Mouse (Mus musculus) liver (tissue): ENCODE measurements around the gene Aars2.

Experiments
- DNase-seq: peaks from one replicate; pipeline ENCODE4 v3.0.0-alpha.2; 2020; ENCODE audit warnings: mixed read lengths

Aars2 gene

DNA sequence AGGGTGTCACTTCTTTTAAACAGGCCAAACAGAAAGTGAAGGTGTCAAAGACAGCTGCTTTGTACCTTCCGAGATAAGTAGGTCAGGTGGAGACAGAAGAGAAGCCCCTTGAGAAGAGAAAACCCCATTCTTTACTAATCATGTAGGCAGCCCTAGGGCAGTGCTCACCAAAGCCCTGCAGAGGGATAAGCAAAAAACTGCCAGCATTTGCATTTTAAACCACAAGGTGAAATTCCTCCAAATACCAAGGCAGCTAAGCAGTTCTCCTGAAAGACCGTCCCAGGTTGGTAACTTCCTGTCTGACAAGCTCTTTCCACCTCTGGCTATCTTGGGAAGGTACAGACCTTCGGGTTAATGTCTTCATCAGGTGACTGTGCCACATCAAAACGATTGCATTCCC lies 4.3 kb upstream of the Aars2 start:
- no peak for DNase-seq

DNA sequence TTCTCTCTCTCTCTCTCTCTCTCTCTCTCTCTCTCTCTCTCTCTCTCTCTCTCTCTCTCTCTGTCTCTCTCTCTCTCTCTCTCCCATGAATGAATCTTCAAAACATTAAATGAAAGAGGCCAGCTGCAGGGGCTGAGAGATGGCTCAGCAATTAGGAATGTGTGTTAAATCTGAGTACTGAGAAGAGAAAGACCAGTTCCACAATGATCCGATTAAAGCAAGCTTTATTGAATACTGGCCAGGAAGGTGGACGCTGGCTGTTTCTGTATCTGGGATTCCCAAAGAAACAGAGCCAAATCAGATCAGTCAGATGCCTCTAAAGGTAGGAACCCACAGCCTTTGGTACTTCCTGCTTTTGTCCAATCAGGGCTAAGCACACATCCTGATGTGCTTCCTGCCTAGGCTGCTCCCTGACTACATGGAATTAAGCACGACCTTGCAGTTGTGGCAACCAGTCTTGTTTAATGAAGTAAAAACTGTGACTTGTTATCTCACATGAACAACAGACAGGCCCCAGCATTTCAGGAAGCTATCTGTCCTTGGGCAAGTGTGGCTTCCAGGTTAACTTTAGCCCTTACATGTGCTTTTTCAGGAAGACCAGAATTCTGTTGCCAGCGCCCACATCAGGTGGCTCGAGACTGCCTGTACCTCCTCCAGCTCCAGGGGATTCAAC lies 3.2 kb upstream of the Aars2 start:
- DNase-seq, result no peak

DNA sequence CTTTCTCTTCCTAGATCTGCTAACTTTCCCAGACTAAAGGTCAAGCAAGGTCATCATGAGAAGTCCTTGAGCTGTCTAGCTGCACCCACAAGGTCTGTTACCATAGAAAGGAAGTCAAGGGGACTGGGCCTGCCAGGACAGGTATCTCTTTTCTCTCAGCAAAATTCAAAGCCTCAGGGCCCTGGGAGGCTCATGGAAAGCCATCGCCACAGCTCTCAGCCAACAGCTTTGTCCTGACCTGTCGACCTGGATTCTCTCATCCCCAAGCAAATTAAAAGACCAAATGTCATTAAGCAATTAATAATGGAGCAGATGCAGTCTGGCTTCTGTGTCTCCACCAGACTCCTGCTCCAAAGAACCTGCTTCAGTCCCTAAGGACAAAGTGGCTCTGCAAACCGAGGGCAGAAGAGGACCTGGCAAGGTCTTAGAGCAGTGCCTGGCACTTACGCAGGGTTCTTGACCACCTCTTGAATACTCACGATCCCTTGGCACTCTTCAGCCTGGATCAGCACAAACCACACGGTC lies 638 bp upstream of the Aars2 start:
- no peak for DNase-seq

DNA sequence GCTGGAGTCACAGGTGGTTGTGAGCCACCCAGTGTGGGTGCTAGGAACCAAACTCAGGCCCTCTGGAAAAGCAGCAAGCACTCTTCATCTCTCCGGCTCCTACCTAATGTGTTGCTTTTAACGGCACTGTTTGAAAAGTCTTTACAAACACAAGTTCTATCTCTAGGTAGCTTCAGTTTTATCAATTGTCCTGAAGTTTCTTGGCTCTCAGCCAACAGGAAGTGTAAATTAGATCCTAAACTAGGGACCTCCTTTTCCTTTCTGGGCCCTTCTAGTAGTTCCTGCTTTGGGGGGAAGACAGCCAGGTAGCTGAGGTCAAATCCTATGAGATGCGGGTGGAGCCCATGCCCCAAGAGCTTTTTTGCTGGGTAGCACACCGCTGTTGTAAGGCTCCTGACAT lies 4.2 kb downstream of the Aars2 start:
- DNase-seq, result no peak

DNA sequence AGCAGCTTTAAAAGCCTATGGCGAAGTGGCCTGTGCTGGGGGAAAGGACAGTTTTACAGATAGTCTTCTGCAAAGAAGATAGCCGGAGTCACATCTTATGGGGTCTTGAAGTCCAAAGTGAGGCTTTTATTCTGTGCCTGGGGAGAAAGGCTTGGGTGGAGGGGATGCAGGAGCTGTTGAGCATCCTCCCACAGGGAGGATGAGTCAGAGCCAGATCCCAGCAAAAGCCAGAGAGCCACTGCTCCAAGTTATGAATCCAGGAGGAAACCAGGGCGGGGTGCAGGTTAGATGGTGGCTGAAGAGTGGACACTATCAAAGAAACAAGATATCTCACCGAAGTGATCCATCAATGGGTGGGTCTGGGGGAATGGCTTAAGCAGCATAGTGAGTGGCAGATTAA lies 5.1 kb downstream of the Aars2 start:
- no peak for DNase-seq

DNA sequence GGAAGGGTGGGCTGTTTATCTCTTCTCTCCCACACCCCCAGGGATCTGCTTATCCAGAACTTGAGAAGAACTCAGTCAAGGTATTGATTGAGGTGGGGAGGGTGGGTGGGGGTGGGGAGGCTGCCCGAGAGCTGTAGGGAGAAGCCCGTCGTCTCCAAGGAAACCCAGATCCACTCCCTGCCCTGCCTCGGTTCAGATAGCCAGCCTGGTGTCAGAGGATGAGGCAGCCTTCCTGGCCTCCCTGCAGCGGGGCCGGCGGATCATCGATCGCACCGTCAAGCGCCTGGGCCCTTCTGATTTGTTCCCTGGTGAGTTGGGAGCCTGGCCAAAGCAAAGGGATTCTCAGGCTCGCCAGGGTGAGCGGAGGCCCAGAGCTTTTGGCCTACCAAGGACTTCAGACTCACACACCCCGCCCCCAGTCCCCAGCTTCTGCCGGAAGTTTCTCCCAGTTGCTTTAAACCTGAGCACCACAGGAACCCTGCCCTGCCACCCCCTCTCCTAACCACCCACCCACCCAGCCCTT lies 8.6 kb downstream of the Aars2 start:
- peak; percentile 41 for DNase-seq

DNA sequence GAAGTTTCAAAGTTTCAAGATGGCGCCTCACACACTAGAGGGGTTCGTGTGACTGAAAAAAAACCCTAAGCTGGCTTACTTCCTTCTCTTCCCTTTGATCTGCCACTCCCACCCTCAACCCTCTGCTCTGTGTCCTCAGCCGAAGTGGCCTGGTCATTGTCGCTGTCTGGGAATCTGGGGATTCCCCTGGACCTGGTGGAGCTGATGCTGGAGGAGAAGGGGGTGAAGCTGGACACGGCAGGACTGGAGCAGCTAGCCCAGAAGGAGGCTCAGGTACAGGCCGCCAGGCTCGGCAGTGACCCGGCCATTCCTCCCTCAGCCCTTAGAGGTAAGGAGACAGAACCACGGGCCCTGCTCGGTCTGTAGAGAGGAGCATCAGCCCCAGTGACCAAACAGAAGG lies 9.2 kb downstream of the Aars2 start:
- no peak for DNase-seq

DNA sequence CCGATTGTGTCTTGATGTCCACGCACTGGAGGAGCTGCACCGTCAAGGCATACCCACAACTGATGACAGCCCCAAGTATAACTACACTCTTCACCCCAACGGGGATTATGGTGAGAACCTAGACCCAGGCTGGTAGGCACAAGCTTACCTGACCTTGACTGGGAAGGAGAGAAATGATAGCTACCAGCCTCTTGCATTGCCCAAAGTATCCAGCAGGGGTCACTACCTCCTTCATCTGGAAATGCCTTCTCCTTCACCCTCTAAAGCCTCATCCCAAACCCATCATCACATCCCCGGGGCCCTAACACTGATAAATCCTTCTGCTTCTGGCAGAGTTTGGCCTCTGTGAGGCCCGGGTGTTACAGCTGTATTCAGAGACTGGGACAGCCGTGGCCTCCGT lies 9.8 kb downstream of the Aars2 start:
- peak; percentile 70 for DNase-seq

DNA sequence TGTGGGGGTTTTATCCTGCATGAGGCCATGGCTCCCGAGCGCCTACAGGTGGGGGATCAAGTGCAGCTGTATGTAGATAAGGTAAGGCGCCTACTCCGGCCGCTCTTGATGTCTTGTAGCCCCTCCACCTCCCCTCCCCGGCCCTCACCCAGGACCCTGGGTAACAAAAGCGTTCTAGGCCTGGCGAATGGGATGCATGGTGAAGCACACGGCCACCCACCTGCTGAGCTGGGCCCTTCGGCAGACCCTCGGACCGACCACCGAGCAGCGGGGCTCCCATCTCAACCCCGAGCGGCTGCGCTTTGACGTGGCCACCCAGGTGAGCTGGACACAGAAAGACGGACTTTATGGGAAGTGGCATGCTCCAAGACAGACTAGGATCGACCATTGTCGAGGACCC lies 10.5 kb downstream of the Aars2 start:
- DNase-seq, result no peak

DNA sequence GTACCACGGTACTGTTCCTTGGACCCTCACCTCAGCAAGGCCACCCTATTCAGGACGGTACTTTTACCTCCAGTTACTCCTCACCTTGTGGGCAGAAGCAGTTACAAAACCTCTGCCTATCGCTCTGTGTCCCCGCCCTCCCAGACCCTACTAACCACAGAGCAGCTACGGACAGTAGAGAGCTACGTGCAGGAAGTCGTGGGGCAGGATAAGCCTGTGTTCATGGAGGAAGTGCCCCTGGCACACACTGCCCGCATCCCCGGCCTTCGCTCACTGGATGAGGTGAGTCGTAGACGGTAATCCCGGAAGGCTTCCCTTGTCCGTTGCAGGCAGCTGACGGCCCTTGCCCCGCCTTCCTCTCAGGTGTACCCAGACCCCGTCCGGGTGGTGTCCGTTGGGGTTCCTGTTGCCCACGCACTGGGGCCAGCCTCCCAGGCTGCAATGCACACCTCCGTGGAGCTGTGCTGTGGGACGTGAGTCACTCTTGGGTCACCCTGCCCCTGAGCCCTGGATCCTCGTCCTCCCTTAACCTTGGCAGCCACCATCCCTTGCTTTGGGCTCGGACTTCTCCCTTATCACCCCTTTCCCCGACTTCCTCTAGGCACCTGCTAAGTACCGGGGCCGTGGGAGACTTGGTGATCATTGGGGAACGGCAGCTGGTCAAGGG lies 11.0 kb downstream of the Aars2 start:
- no peak for DNase-seq

DNA sequence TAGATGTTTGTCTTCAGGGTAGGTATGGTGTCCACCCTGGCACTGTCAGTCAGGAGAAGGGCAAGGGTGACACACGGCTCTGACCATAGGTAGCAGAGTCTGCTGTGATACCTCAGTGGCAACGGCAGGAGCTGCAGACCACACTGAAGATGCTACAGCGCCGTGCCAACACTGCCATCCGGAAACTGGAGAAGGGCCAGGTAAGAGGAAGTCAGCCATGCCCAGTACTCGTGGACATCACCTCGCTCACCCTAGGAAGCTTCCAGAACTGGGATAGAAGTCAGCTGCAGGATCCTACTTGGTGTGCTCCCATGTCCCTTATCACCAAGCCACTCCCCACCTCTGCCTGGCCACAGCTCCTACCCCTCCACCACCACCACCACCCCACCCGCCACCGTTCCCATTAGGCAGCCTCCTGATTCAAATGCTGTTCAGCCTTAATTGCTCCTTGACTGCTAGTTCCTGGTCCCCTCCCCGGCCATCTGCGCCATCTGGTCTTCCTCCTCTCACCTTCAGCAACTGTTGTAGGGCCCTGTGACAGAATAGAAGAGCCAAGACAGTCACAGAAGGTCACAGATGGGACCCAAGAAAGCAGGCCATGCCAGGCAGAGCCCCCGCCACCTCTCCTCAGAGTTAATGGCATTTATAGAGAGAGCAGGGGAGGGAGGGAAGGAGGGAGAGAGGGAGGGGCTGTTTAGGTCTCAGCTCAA lies 12.3 kb downstream of the Aars2 start:
- no peak for DNase-seq

DNA sequence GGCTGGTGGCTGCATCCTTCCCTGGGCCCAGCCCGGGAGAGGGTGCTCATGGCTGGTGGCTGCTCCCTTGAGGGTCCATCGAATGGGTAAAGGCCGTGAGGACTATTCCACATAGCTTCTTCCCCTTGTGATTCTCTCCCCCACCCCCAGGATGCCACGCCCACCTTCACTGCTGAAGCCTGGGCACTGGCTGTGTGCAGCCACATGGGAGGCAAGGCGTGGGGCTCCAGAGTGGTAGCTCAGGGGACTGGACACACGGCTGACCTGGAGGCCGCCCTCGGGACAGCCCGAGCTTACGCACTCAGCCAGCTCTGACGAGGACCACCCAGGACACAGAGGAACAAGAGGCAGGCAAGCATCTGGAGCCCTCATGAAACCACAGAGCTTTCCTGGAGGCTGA lies 13.5 kb downstream of the Aars2 start:
- DNase-seq, result no peak

DNA sequence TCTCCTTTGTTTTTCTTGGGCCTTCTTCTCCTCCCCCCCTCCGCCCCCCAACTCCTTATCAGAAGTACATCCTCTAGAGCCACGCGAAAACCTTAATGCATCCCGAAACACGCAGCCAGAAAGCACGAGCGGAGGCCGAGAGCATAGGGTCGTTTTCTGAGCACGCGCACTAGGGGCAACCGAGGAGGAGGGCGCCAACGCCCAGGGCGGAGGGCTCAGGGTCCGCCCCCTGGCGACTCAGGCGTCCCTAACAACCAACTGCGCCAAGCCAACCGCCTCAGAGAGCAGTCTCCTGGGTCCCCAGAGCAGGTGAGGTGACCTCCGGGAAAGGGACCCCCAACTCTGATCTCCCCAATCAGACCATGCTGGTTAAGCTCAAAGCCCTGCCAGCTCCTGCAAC lies 16.6 kb downstream of the Aars2 start, which contains the start of gene Tcte1:
Gene Tcte1, plus strand, starts transcription at position 172 of the 400 bp plus-strand sequence.
- DNase-seq, result peak; percentile 51

DNA sequence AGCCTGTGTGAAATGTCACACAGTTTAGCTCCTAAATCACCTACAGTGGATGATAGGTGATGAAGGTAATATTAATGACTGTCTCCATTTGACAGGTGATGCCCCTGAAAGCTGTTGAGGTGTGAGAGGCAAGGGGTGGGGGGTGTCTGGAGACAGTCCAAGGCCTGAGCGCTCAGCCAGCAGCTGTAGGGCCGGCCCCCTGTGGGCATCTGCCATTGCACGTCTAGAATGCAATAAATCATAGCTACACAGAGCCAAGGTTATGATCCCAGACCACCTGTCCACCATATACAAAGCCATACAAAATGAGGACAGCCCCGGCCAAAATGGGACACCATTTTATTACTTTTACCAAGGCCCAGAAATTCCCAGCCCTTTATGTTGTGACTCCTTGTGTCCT lies 18.3 kb downstream of the Aars2 start:
- DNase-seq, result no peak

DNA sequence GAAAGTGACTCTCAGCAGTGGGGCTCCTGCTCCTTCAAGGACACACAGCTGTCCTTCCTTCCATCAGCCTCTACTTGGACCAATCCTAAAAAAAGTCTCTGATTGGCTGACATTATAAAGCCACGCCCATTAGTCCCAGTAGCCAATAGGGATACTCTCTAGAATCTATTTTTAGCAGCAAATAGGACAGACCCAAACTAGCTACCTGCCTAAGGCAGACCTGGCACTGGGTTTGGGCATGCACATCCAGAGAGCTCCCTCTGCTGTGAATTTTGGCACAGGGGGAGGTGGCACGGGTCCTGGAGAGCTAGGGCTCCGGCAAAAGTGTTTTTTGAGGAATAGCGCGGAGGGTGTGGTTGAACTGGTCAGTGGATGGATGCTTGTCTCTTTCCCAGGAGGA lies 19.9 kb downstream of the Aars2 start:
- DNase-seq, result no peak

DNA sequence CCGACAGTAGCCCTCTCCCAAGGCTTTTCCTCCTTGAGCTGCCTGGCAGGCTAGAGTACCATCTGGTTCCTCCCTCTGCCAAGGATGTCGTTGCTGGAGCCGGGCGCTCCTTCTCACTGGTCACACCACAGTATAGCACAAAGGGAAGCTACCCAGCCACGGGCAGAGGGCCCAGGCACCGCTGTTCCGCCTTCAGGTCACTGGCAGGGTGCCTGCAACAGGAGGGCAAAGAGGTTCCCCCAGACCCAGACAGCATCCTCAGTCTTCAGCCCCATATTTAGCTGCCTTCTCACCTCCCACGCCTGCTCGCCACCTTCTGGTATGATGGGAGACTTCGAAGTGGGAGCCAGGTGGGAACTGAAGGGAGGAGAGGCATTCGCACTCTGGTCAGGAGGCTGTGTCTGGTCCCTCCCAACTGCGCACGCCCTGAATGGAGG lies 23.7 kb downstream of the Aars2 start:
- no peak for DNase-seq

DNA sequence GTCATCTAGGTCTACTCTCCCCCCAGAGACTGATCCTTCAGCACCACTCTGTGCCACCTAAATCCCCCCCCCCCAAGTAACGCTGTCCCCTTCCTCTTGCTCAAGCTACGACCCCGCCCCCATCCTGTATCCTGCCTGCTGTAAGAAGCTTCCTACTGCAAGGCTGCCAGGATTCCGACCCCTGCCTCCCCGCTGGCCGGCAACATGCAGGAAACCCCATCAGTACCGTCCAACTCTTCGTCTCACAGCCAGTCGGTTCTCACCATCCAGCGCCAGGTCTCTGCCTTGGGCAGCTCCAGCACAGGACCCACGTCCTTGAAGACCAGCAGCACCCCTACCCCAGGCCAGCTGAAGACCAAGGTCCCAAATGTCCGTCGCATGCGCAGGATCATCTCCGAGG lies 26.3 kb downstream of the Aars2 start:
- no peak for DNase-seq

DNA sequence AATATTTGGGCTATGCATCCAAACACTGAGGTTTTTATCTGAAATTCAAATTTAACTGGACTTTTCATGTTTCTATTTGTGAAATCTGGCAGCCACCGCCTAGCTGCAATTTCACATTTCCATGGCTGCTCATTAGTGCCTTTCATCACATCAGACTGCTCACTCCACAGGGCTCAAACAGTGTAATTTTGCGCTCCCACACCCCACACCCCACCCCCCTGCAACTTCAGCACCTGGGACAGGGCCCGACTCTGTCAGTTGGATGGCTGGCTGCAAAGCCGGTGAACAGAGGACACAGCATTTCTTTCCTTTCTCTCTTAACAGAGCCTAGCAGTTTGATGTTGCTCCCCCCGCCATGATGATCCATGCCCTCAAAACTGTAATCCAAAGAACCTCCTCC lies 29.6 kb downstream of the Aars2 start:
- no peak for DNase-seq

DNA sequence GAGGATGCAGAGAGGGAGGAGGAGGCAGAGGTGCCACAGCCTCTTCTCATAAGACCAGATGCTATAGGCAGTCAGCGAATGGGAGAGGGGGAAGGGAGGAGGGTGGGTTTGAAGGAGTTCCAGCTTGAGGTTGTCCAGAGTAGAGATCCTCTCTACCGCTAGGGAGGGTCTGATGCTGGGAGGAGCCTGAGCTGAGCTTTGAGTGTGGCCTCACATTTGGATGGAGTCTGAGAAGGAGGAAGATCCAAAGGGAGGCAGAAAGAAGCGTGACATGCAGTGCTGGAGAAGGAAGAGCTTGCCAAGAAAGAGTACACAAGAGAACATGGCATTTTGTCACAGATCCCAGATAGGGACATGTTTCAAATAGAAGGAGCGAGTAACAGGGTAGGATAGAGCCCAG lies 31.8 kb downstream of the Aars2 start:
- DNase-seq, result no peak

DNA sequence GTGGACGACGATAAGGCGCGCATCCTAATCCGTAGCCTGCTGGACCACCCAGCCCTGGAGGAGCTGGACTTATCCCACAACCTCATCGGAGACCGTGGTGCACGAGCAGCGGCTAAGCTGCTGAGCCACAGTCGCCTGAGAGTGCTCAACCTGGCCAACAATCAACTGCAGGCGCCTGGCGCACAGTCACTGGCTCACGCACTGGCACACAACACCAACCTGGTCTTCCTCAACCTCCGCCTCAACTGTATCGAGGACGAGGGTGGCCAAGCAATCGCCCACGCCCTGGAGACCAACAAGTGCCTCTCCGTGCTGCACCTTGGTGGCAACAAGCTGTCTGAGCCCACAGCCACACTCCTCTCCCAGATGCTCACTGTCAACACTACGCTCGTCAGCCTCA lies 33.0 kb downstream of the Aars2 start:
- no peak for DNase-seq

DNA sequence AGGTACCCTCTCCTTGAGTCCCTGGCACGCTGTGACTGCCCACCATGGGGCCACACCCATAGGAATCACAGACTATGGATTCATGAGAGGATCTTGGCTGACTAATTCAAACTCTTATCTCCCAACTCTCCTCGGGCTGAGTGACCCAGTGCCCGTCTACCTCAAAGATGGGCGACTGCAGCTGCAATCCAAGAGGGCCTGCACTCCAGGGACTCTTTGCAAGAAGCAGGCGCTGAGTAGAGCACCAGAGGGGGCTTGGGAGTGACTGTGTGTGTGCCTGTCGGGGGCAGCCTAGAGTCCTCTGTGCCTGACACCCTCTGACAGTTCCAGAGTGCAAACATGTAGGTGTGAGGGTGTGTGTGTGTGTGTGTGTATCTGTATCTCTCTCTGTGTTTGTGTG lies 35.5 kb downstream of the Aars2 start:
- no peak for DNase-seq

DNA sequence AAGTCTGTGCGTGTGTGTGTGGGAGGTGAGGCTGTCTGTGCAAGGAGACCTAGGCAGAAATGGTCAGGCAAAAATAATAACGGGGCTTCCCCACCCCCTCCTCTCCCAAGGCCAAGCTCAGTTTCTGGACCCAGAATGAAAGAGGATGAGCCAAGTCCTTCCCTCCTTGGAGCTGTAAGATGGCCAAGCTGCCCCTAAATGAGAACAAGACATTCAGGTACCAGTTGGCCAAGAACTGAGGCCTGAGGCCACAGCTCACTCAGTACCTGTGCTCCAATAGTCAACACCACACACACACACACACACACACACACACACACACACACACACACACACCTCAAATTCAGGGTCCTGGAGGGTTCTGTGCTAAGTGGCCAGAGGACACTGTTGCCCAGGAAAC lies 36.1 kb downstream of the Aars2 start:
- no peak for DNase-seq

DNA sequence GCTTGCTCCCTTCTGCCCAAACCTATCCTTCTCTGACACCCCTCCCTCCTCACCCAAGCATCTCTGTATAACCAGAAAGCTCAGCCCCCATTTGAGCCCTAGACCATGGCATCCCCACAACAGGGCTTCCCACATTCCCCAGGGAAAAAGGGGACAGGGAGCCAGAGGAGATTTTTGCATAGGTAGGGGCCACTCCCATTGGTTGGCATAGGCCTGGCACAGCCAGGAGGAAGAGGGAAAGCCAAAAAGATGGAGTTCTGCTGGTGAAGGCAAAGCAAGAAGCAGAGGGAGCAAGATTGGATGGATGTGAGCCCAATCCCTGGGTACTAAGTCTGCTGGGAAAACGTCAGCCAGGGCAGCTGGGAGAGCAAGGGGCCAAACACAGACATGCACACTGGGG lies 36.5 kb downstream of the Aars2 start:
- DNase-seq, result no peak
